In genomic region chr11:96867149-96867548, GRCm38 (mm10) we compare ENCODE assay signal across 8 mouse cellular contexts. TPM values are rescaled to one million over a fixed set of nuclear protein-coding genes. Genes with fewer than 3 reads are reported as not detected.
DNase-seq lines count a peak whose midpoint lies in the region; ATAC-seq lines count a peak whose summit lies in the region.

No protein-coding gene starts in this region.

- no peaks in the 10 kb centered on the region for H3K36me3 ChIP-seq in kidney, embryonic 15.5 days

- H3K27ac ChIP-seq in kidney, embryonic 15.5 days: no peak overlapping the region

- ATAC-seq in kidney, embryonic 15.5 days (replicated peaks; ENCODE audit: low FRiP score): 0 out of 2 replicates have a peak, but pooled peaks have one; percentile 45
- no peak for ATAC-seq in inflammation-experienced regulatory T-cells, adult 6 months

- no peak overlapping the region for H3K4me3 ChIP-seq in kidney, embryonic 15.5 days (replicated peaks)

- DNase-seq in CD8-positive naive resting alpha-beta T cell, adult 2 months (ENCODE audit: low read depth in 2 of 2, low spot score in 2 of 2): peak; percentile 53 to 65
- DNase-seq in R1 (ENCODE audit: low read depth, low spot score): peak; percentile 83
- DNase-seq in cerebellum, postnatal 4 days (ENCODE audit: low spot score in 2 of 2): peak; percentile 63 to 78
- peak; percentile 57 to 58 for DNase-seq in gastrocnemius, adult 8-10 months (ENCODE audit: low spot score in 2 of 2)
- DNase-seq in lung, adult 18-20 months: peak; percentile 55 to 57
- DNase-seq in retina, embryonic 14.5 days (ENCODE audit: low spot score): peak; percentile 96

- H3K27me3 ChIP-seq in kidney, embryonic 15.5 days: no peaks in the 10 kb centered on the region

- whole genome bisulfite sequencing in kidney, embryonic 15.5 days: 11% methylated on average over 5 of the region's 5 CpGs

- no peaks in the 10 kb centered on the region for H3K9me3 ChIP-seq in kidney, embryonic 15.5 days (replicated peaks)

- no peak overlapping the region for H3K4me2 ChIP-seq in kidney, embryonic 15.5 days

- peaks cover 29% of the 10 kb centered on the region for H3K4me1 ChIP-seq in kidney, embryonic 15.5 days

- no peak overlapping the region for H3K9ac ChIP-seq in kidney, embryonic 15.5 days

RNA-seq across cellular contexts. Expression of gene Copz2, which starts 17.5 kb away (rescaled TPM):
- 10 to 100 TPM; 22.9 to 30.1 (median 24.3) TPM for total RNA-seq in gastrocnemius, adult 8-10 months (2022)
- polyA plus RNA-seq in kidney, embryonic 15.5 days (2015; fragmentation: Nextera tagmentation; extraction: Ambion mirVana): 117 and 121 TPM in 2 replicates
- polyA plus RNA-seq in inflammation-experienced regulatory T-cells, adult 6 months (2017; shearing (Covaris generic)): not detected

RNA-seq across cellular contexts. Expression of gene Nfe2l1, which starts 37.4 kb away (rescaled TPM):
- total RNA-seq in gastrocnemius, adult 8-10 months (2022): 100 to 1,000 TPM; 479 to 603 (median 495) TPM
- polyA plus RNA-seq in kidney, embryonic 15.5 days (2015; fragmentation: Nextera tagmentation; extraction: Ambion mirVana): 78.5 and 82.1 TPM in 2 replicates
- polyA plus RNA-seq in inflammation-experienced regulatory T-cells, adult 6 months (2017; shearing (Covaris generic)): 10 to 100 TPM; 17.8 to 21.4 (median 20.7) TPM

RNA-seq across cellular contexts. Expression of gene Cdk5rap3, which starts 49.1 kb away (rescaled TPM):
- 10 to 100 TPM; 23.0 to 30.7 (median 27.9) TPM for total RNA-seq in gastrocnemius, adult 8-10 months (2022)
- polyA plus RNA-seq in kidney, embryonic 15.5 days (2015; fragmentation: Nextera tagmentation; extraction: Ambion mirVana): 78.9 and 79.5 TPM in 2 replicates
- 100 to 1,000 TPM in 1 of 3 experiments, 10 to 100 TPM in 2; 93.2 to 124 (median 96.9) TPM for polyA plus RNA-seq in inflammation-experienced regulatory T-cells, adult 6 months (2017; shearing (Covaris generic))

Comparison
In these comparisons a context has a peak if more than half of its experiments do, and no peak if none do; other contexts are left out.
1. RNA of gene Copz2, which starts 17.5 kb away (polyA plus RNA-seq): 117 to 121 TPM in kidney, embryonic 15.5 days; not detected in inflammation-experienced regulatory T-cells, adult 6 months; every median in the first group is over 100 times any median in the second.
2. Peak in every context shown above with its lines, with median percentiles within 50 percentile points of each other: DNase-seq.